Mouse (Mus musculus) hematopoietic multipotent progenitor cell, adult 10-12 weeks (in vitro differentiated cells): Measurements from ENCODE around the gene Olfr657. TPM values are rescaled to one million over a fixed set of nuclear protein-coding genes. Genes with fewer than 3 reads are reported as not detected.

ENCODE experiments used
- polyA plus RNA-seq: library from polyadenylated mRNA; stranded (reverse); fragments of >175 nt; gene quantifications from 2 replicates; pipeline ENCODE4 v1.2.3, GENCODE M21; 2012; ENCODE audit warnings: low replicate concordance

Gene Olfr657
- polyA plus RNA-seq, result not detected in 2 replicates

GRCm38 (mm10) chr7:104624494-104624893 is at the start of gene Olfr657:
TSS of gene Olfr657 (plus strand) at chr7:104624794.

GRCm38 (mm10) chr7:104577014-104577413 is 47.6 kb upstream of the Olfr657 start, which contains the start of gene Olfr653:
TSS of gene Olfr653 (plus strand) at chr7:104577314.

GRCm38 (mm10) chr7:104586725-104587124 is 37.9 kb upstream of the Olfr657 start, which contains the start of gene Olfr654:
TSS of gene Olfr654 (plus strand) at chr7:104587025.

GRCm38 (mm10) chr7:104601679-104602078 is 22.9 kb upstream of the Olfr657 start, which contains the start of gene Olfr655:
TSS of gene Olfr655 (minus strand) at chr7:104601779.

GRCm38 (mm10) chr7:104613655-104614054 is 10.9 kb upstream of the Olfr657 start, which contains the start of gene Olfr656:
TSS of gene Olfr656 (plus strand) at chr7:104613955.

GRCm38 (mm10) chr7:104646841-104647482 is 22.4 kb downstream of the Olfr657 start, which contains the start of gene Olfr658:
TSS of gene Olfr658 (minus strand) at chr7:104647305.

GRCm38 (mm10) chr7:104666453-104666852 is 41.9 kb downstream of the Olfr657 start, which contains the start of gene Olfr659:
TSS of gene Olfr659 (plus strand) at chr7:104666753.

GRCm38 (mm10) chr7:104686201-104686600 is 61.6 kb downstream of the Olfr657 start, which contains the start of gene Olfr661:
TSS of gene Olfr661 (plus strand) at chr7:104686501.

Other genes with a start within 250 kb of the Olfr657 start
- gene Trim30c, start 224.0 kb upstream of the Olfr657 start, polyA plus RNA-seq, result 0.10 and 0.26 TPM in 2 replicates
- 7.1 and 19.8 TPM in 2 replicates for gene Trim30a, start 159.6 kb upstream of the Olfr657 start, polyA plus RNA-seq
- gene Trim30d, start 116.9 kb upstream of the Olfr657 start, polyA plus RNA-seq, result 0.07 and 0.16 TPM in 2 replicates
- gene Olfr651, start 74.7 kb upstream of the Olfr657 start, polyA plus RNA-seq, result not detected in 2 replicates
- not detected in 2 replicates for gene Olfr652, start 63.9 kb upstream of the Olfr657 start, polyA plus RNA-seq
- gene Olfr653, start 47.5 kb upstream of the Olfr657 start, polyA plus RNA-seq, result not detected in 2 replicates
- gene Olfr654, start 37.8 kb upstream of the Olfr657 start, polyA plus RNA-seq, result not detected in 2 replicates
- not detected in 2 replicates for gene Olfr655, start 23.0 kb upstream of the Olfr657 start, polyA plus RNA-seq
- gene Olfr656, start 10.8 kb upstream of the Olfr657 start, polyA plus RNA-seq, result not detected in 2 replicates
- 0.04 TPM in 1 of 2 replicates, not detected in the other for gene Olfr658, start 22.5 kb downstream of the Olfr657 start, polyA plus RNA-seq
- not detected in 2 replicates for gene Olfr659, start 42.0 kb downstream of the Olfr657 start, polyA plus RNA-seq
- not detected in 2 replicates for gene Olfr661, start 61.7 kb downstream of the Olfr657 start, polyA plus RNA-seq
- not detected in 2 replicates for gene Usp17le, start 152.7 kb downstream of the Olfr657 start, polyA plus RNA-seq
- gene Usp17lb, start 217.8 kb downstream of the Olfr657 start, polyA plus RNA-seq, result not detected in 2 replicates
- not detected in 2 replicates for gene Usp17la, start 232.2 kb downstream of the Olfr657 start, polyA plus RNA-seq